Mouse (Mus musculus) left cerebral cortex, postnatal 10 days (tissue): Measurements from ENCODE around the gene Dennd2a. TPM values are rescaled to one million over a fixed set of nuclear protein-coding genes. Genes with fewer than 3 reads are reported as not detected.
A peak's percentile ranks its signal among the peaks of the same experiment; 100 is the strongest.

Experiments
- DNase-seq, 2 experiments: peaks; one replicate each; pipeline ENCODE4 v3.0.0; 2021 to 2022; ENCODE audit warnings: low spot score in 2 of 2, mixed read lengths in 1 of 2; ENCODE audit errors: extremely low spot score in 1 of 2
- intact Hi-C: fragments of 180-260 bp; cut with DNase I; formaldehyde crosslinking; loops from one replicate; pipeline ENCODE4 v1.15.1; 2025
- total RNA-seq, 2 experiments: library from RNA; stranded (reverse); gene quantifications; 2 replicates each; pipeline ENCODE4 v1.2.3; 2021

The Dennd2a gene
- total RNA-seq, 2 experiments from 2014 or later, result 19.8 to 21.8 TPM

DNA sequence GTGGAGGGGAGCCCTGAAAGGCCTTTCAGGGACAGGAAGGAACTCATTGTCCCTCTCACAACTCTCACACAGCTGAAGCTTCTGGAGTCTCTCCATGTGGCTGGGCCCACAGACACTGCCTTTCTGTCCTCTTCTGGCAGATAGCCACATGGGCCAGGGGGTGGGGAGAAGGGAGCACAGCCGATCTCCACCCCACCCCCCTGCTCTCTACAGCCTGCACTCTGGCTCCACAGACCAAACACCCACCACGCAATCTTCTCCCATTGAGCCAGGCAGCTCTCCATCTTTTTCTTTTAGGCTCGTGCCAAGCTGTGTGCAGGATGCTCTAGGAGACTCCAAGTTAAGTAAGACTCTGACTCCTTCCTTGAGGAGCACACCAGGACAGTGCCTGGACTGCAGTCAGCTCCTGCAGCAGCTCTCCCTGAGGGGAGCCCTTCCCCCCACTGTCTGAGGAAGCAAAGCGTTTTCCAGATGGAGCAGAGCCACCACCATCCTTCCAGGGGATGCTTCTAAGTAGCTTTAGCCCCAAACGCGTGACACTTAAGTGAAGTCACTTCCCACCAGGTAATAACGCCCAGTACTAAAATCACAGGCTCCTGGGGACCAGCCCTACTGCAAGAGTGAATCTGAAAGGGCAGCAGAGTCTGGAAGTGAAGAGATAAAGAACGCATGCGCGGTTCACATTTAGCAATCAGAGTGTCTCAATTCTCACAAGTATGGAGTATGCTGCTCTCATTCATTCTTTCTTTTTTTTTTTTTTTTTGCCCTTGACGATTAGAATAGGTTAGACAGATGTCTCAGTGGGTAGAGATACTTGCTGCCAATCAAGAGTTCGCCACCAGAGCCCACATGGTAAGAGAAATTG lies 28.8 kb downstream of the Dennd2a start:
- peak; percentile 87 to 91 for DNase-seq
- intact Hi-C loops, result no loop called here

- DNase-seq, result no peak
- intact Hi-C loops, result no loop called here
Measured at GRCm38 (mm10) chr6:39527811-39528210, 29.9 kb downstream of the Dennd2a start.

- DNase-seq, result no peak
- intact Hi-C loops, result no loop called here
Measured at GRCm38 (mm10) chr6:39527337-39527784, 30.3 kb downstream of the Dennd2a start.

GRCm38 (mm10) chr6:39526797-39527196 lies 30.9 kb downstream of the Dennd2a start:
- intact Hi-C loops, result no loop called here
- no peak for DNase-seq

- intact Hi-C loops, result no loop called here
- no peak for DNase-seq
Measured at GRCm38 (mm10) chr6:39523161-39523560, 34.5 kb downstream of the Dennd2a start.

GRCm38 (mm10) chr6:39522425-39522824 lies 35.2 kb downstream of the Dennd2a start:
- DNase-seq, result no peak
- intact Hi-C loops, result no loop called here

DNA sequence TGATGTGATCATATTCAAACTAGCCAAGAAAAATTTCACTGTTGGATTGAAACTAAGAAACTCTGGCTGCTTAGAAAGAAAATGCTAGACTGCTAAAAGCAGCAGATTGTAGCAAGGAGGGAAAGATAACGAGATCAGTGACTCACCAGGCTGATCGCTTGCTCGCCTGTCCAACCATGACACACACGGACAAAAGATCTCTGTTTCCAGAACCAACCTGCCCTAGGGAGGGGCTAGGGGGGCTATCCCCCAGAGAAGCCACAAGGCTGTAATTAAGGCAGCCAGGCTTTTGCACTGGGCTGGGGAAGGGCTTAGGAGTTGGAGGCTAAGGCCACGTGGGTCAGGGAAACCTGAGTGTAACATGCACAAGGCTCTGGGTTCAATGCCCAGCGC lies 41.9 kb downstream of the Dennd2a start:
- intact Hi-C loops, result no loop called here
- DNase-seq, result no peak

- DNase-seq, result peak in 1 of 2 experiments; percentile 35
- intact Hi-C loops, result no loop called here
Measured at GRCm38 (mm10) chr6:39515040-39515738, 42.5 kb downstream of the Dennd2a start.

DNA sequence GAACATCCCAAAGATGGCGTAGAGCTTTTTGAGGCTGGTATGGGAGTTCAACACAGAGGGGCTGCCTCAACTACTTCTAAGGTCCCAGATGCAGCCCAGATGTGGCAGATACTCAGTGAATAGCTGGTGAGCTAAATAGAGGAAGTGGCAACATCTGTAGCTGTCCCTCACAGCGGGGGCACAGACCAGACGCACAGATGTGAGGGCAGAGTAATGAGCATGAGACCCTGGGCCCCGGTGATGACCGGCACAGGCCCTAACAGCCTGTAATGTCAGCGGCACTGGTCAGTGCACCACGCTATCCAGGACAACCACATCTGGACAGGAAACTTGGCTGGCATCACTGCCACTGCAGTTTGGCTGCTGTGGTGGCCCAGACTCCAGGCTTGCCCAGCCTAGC lies 54.2 kb downstream of the Dennd2a start:
- no peak for DNase-seq
- intact Hi-C loops, result no loop called here

- intact Hi-C loops, result no loop called here
- DNase-seq, result no peak
Measured at GRCm38 (mm10) chr6:39497165-39497564, 60.5 kb downstream of the Dennd2a start.

GRCm38 (mm10) chr6:39493129-39493714 lies 64.4 kb downstream of the Dennd2a start:
- peak; percentile 46 to 61 for DNase-seq
- intact Hi-C loops, result no loop called here

DNA sequence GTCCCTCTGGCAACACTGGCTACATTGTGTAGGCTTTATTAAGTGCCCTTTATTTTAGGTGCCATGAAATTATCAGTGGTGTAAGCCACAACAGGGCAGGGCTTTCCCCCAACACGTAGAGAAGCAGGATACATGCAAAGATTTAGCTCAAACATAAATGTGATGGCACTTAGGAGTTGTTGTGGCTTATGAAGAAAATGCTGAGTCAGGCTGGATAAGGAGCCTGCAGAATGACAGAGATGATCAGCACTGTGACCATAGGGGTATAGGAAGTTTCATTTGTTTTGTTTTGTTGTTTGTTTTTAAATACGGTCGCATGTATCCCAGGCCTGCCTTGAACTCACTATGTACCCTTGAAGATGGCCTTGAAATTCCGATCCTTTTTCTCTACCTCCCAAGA lies 65.5 kb downstream of the Dennd2a start:
- intact Hi-C loops, result no loop called here
- DNase-seq, result no peak

DNA sequence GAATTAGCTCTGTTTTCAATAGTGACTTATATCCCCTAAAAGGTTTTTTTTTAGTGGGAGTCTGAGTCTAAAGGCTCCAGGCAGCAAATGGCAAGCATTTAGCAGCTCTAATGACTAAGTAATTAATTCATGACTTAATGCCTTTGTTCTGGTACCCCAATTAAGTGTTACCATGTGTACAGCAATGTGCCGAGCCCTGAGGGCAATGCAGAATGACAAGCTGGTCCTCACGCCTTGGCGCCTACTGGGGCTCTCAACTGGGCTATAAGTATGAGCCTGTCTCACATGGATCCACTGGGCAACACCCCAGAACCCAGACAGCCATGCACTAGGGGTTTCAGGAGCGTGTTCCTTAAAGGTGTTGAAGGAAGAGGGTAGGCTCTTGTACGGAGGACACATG lies 66.5 kb downstream of the Dennd2a start:
- DNase-seq, result no peak
- intact Hi-C loops, result no loop called here

- intact Hi-C loops, result no loop called here
- no peak for DNase-seq
Measured at GRCm38 (mm10) chr6:39488292-39488691, 69.4 kb downstream of the Dennd2a start.

GRCm38 (mm10) chr6:39483656-39484055 lies 74.0 kb downstream of the Dennd2a start:
- DNase-seq, result no peak
- intact Hi-C loops, result no loop called here

DNA sequence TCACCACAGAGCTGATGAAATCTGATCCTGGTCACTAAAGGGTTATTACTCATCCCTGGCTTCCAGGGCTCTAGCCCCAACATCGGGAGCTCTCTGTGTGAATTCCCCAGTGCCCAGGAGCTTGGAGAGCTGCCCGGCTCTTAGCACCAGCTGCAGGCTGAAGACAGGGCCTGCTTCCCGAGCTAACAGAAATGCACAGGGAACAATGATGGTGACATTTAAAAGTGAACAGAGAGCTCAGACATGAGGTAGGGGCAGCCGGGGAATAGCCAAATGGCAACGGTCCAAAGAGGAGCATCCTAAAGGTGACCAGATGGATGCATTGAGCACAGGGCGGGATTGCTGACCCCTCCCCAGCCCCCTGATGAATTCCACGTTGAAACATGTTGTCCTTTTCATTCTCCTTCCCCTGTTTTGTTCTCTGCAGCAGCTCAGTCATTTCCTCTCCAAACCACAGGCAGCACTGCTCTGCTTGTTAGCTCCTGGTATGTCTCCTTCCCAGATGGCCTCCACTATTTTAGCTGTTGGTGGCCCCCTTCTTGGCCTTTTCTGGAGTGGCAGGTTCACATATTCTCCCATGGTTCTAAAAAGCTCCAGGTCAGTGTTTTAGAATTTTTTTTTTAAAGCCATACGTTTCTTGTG lies 79.0 kb downstream of the Dennd2a start:
- intact Hi-C loops, result no loop called here
- peak; percentile 51 to 79 for DNase-seq

GRCm38 (mm10) chr6:39476617-39477016 lies 81.0 kb downstream of the Dennd2a start:
- DNase-seq, result no peak
- intact Hi-C loops, result no loop called here

GRCm38 (mm10) chr6:39474424-39474823 lies 83.2 kb downstream of the Dennd2a start:
- intact Hi-C loops, result no loop called here
- DNase-seq, result peak in 1 of 2 experiments; percentile 60

GRCm38 (mm10) chr6:39472837-39473236 lies 84.8 kb downstream of the Dennd2a start:
- intact Hi-C loops, result no loop called here
- DNase-seq, result no peak
